7 mouse cellular contexts compared by ENCODE assay signal in the genomic region with DNA sequence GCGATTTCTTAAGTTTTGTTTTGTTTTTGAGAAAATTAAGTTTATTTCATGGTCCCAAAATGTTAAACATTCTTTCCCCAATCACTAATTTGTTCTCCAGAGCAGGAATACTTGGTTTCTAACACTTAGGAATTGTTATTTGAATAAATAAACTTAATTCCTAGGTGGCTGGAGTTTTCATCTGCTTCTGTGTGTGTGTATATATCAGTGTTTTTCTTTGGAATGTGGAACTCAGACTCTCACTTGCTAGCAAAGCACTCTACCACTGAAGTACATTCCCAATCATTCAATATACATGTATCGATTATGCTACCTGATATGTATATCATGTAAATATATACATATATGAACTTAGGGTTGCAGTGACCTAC. TPM values are rescaled to one million over a fixed set of nuclear protein-coding genes. Genes with fewer than 3 reads are reported as not detected.
DNase-seq lines count a peak whose midpoint lies in the region; ATAC-seq and TF ChIP-seq lines count a peak whose summit lies in the region.

No protein-coding gene starts in this region.

- H3K4me2 ChIP-seq in lung, embryonic 14.5 days: peak overlapping the region; percentile 65
- H3K4me2 ChIP-seq in forebrain, embryonic 11.5 days (ENCODE audit: low read depth, low read length, severe bottlenecking): peak overlapping the region; percentile 58
- H3K4me2 ChIP-seq in limb, embryonic 12.5 days: peak overlapping the region; percentile 56

- no peak for TF ChIP-seq CTCF in lung, embryonic 14.5 days (IDR thresholded peaks at IDR 0.05; ENCODE audit: low read depth)
- no peak for TF ChIP-seq CTCF in small intestine, adult 2 months (IDR thresholded peaks at IDR 0.05; ENCODE audit: extremely low read depth, insufficient read length, insufficient replicate concordance, low read depth, low read length)

- peak overlapping the region; percentile 96 for H3K27ac ChIP-seq in lung, embryonic 14.5 days (ENCODE audit: low read depth)
- H3K27ac ChIP-seq in forebrain, embryonic 11.5 days (ENCODE audit: low read depth, low read length): no peak overlapping the region
- no peak overlapping the region for H3K27ac ChIP-seq in limb, embryonic 12.5 days
- no peak overlapping the region for H3K27ac ChIP-seq in small intestine, adult 2 months (ENCODE audit: insufficient read depth, low read depth, low read length)

- DNase-seq in lung, embryonic 14.5 days: no peak
- no peak for DNase-seq in lung, postnatal 10 days
- DNase-seq in forebrain, embryonic 11.5 days (ENCODE audit: low spot score): no peak
- no peak for DNase-seq in gastrocnemius, postnatal 36 days
- no peak for DNase-seq in thymus, postnatal 4 days

- ATAC-seq in lung, embryonic 14.5 days (ENCODE audit: insufficient read depth): no peak
- no peak for ATAC-seq in forebrain, embryonic 11.5 days (replicated peaks; ENCODE audit: low FRiP score)
- no peak for ATAC-seq in limb, embryonic 12.5 days (ENCODE audit: insufficient number of reproducible peaks, insufficient read depth, low FRiP score, low TSS enrichment, low read depth)

- intact Hi-C loops in gastrocnemius, postnatal 36 days (cut with DNase I): loop anchor here (5.0 kb wide), 1 partner anchor 68 kb away; the partner anchor contains the start of gene Camsap2

- H3K9ac ChIP-seq in lung, embryonic 14.5 days: peak overlapping the region; percentile 78; the same call in 1 of the 2 replicates
- peak overlapping the region; percentile 80 for H3K9ac ChIP-seq in forebrain, embryonic 11.5 days (ENCODE audit: low read length)
- H3K9ac ChIP-seq in limb, embryonic 12.5 days (replicated peaks): no peak overlapping the region

- TF ChIP-seq POLR2A in small intestine, adult 2 months (IDR thresholded peaks at IDR 0.05; ENCODE audit: low read depth, low read length): no peak

- WGBS in lung, embryonic 14.5 days: 44% methylated on average over 2 of the region's 2 CpGs
- WGBS in forebrain, embryonic 11.5 days: 47% methylated on average over 2 of the region's 2 CpGs
- WGBS in limb, embryonic 12.5 days: 48% methylated on average over 2 of the region's 2 CpGs
- WGBS in small intestine, adult 2 months: 48% methylated on average over 2 of the region's 2 CpGs

- H3K4me1 ChIP-seq in lung, embryonic 14.5 days (ENCODE audit: insufficient read depth): no peaks in the 10 kb centered on the region; the same call in 1 of the 2 replicates
- H3K4me1 ChIP-seq in forebrain, embryonic 11.5 days (replicated peaks; ENCODE audit: control insufficient read depth, insufficient read depth, low read length): no peaks in the 10 kb centered on the region
- peaks cover 12% of the 10 kb centered on the region for H3K4me1 ChIP-seq in limb, embryonic 12.5 days (replicated peaks)
- H3K4me1 ChIP-seq in small intestine, adult 2 months (ENCODE audit: control insufficient read depth, insufficient read depth, insufficient read length, low read length): no peaks in the 10 kb centered on the region

- H3K27me3 ChIP-seq in lung, embryonic 14.5 days (ENCODE audit: insufficient read depth, low read length): no peaks in the 10 kb centered on the region
- no peaks in the 10 kb centered on the region for H3K27me3 ChIP-seq in forebrain, embryonic 11.5 days (ENCODE audit: control insufficient read depth, insufficient read depth, low read length)
- H3K27me3 ChIP-seq in limb, embryonic 12.5 days: no peaks in the 10 kb centered on the region
- no peaks in the 10 kb centered on the region for H3K27me3 ChIP-seq in small intestine, adult 2 months (ENCODE audit: control insufficient read depth, insufficient read depth, low read length)

- no peaks in the 10 kb centered on the region for H3K36me3 ChIP-seq in lung, embryonic 14.5 days (ENCODE audit: insufficient read depth)
- no peaks in the 10 kb centered on the region for H3K36me3 ChIP-seq in forebrain, embryonic 11.5 days (ENCODE audit: control insufficient read depth, insufficient read depth, low read length)
- H3K36me3 ChIP-seq in limb, embryonic 12.5 days: peaks cover 17% of the 10 kb centered on the region; the same call in 1 of the 2 replicates
- no peaks in the 10 kb centered on the region for H3K36me3 ChIP-seq in small intestine, adult 2 months (ENCODE audit: control insufficient read depth, insufficient read depth, low read length)

- H3K4me3 ChIP-seq in lung, embryonic 14.5 days (ENCODE audit: low read depth, low read length): peak overlapping the region; percentile 61
- peak overlapping the region; percentile 67; the same call in 1 of the 2 replicates for H3K4me3 ChIP-seq in forebrain, embryonic 11.5 days (ENCODE audit: low read depth, low read length)
- peak overlapping the region; percentile 63 for H3K4me3 ChIP-seq in limb, embryonic 12.5 days (replicated peaks)
- H3K4me3 ChIP-seq in small intestine, adult 2 months (ENCODE audit: low read depth, low read length): peak overlapping the region; percentile 90

- H3K9me3 ChIP-seq in lung, embryonic 14.5 days (ENCODE audit: low read depth, low read length): no peaks in the 10 kb centered on the region
- no peaks in the 10 kb centered on the region for H3K9me3 ChIP-seq in forebrain, embryonic 11.5 days (ENCODE audit: control insufficient read depth, low read length)
- H3K9me3 ChIP-seq in limb, embryonic 12.5 days: no peaks in the 10 kb centered on the region

RNA-seq across cellular contexts. Expression of gene Ddx59, which starts 0.7 kb away (rescaled TPM):
- polyA plus RNA-seq in lung, embryonic 14.5 days (2014; fragmentation: Nextera tagmentation; extraction: Ambion mirVana): 16.4 and 17.8 TPM in 2 replicates
- polyA plus RNA-seq in forebrain, embryonic 11.5 days (2014; fragmentation: Nextera tagmentation; extraction: Ambion mirVana): 19.2 and 21.7 TPM in 2 replicates
- polyA plus RNA-seq in limb, embryonic 12.5 days (2016; fragmentation: Nextera tagmentation; extraction: Ambion mirVana): 20.9 and 21.1 TPM in 2 replicates
- 0.28 and 0.49 TPM in 2 replicates for polyA plus RNA-seq in small intestine, adult 2 months (2012; rRNA removed)
- total RNA-seq in gastrocnemius, postnatal 36 days (2021): 10 to 100 TPM; 13.2 to 16.5 TPM

RNA-seq across cellular contexts. Expression of gene Kif14, which starts 50.4 kb away (rescaled TPM):
- polyA plus RNA-seq in lung, embryonic 14.5 days (2014; fragmentation: Nextera tagmentation; extraction: Ambion mirVana): 8.9 and 11.3 TPM in 2 replicates
- 11.3 and 12.8 TPM in 2 replicates for polyA plus RNA-seq in forebrain, embryonic 11.5 days (2014; fragmentation: Nextera tagmentation; extraction: Ambion mirVana)
- polyA plus RNA-seq in limb, embryonic 12.5 days (2016; fragmentation: Nextera tagmentation; extraction: Ambion mirVana): 8.8 and 9.8 TPM in 2 replicates
- 0.11 and 0.34 TPM in 2 replicates for polyA plus RNA-seq in small intestine, adult 2 months (2012; rRNA removed)
- total RNA-seq in gastrocnemius, postnatal 36 days (2021): under 1 TPM; 0.28 to 0.42 TPM

Comparison
In these comparisons a context has a peak if more than half of its experiments do, and no peak if none do; other contexts are left out.
1. RNA of gene Ddx59, which starts 0.7 kb away (polyA plus RNA-seq): 19.2 to 21.7 TPM in forebrain, embryonic 11.5 days, 20.9 to 21.1 TPM in limb, embryonic 12.5 days and 16.4 to 17.8 TPM in lung, embryonic 14.5 days; 0.28 to 0.49 TPM in small intestine, adult 2 months; every median in the first group is over 10 times any median in the second.
2. Peak in every context shown above with its lines, with median percentiles within 50 percentile points of each other: H3K4me2 ChIP-seq and H3K4me3 ChIP-seq.